Mouse (Mus musculus) midbrain, embryonic 16.5 days (tissue): ENCODE measurements around the gene Dusp10. TPM values are rescaled to one million over a fixed set of nuclear protein-coding genes. Genes with fewer than 3 reads are reported as not detected.

ENCODE experiments used
- ATAC-seq: fragments of 200-750 bp; cut with Nextera tagmentation; 2 replicates; pipeline ENCODE4 v1.8.0; 2017; ENCODE audit warnings: moderate TSS enrichment
- H3K27ac ChIP-seq: fragments of 300-500 bp; sonication (generic); 2 replicates; pipeline ENCODE4 v1.5.1; 2014; ENCODE audit warnings: mild to moderate bottlenecking, low read length, mixed read lengths
- H3K27me3 ChIP-seq: fragments of 300-500 bp; sonication (generic); 2 replicates; pipeline ENCODE4 v1.6.1; 2014; ENCODE audit warnings: low read depth, low read length, mixed read lengths; ENCODE audit not compliant: control insufficient read depth, insufficient read depth
- H3K36me3 ChIP-seq: fragments of 300-500 bp; sonication (generic); 2 replicates; pipeline ENCODE4 v1.6.1; 2014; ENCODE audit warnings: mild to moderate bottlenecking, low read length, moderate library complexity, mixed read lengths; ENCODE audit not compliant: control insufficient read depth, insufficient read depth
- H3K4me1 ChIP-seq: fragments of 300-500 bp; sonication (generic); 2 replicates; pipeline ENCODE4 v1.6.1; 2014; ENCODE audit warnings: mild to moderate bottlenecking, low read length, mixed read lengths; ENCODE audit not compliant: control insufficient read depth, insufficient read depth
- H3K4me2 ChIP-seq: fragments of 300-500 bp; sonication (generic); 2 replicates; pipeline ENCODE4 v1.6.1; 2014; ENCODE audit warnings: mild to moderate bottlenecking, low read length, mixed read lengths
- H3K4me3 ChIP-seq: fragments of 300-500 bp; sonication (generic); 2 replicates; pipeline ENCODE4 v1.5.1; 2014; ENCODE audit warnings: low read depth, mild to moderate bottlenecking, low read length, moderate library complexity, mixed read lengths
- H3K9ac ChIP-seq: fragments of 300-500 bp; sonication (generic); 2 replicates; pipeline ENCODE4 v1.6.1; 2014; ENCODE audit warnings: low read depth, low read length, mixed read lengths
- H3K9me3 ChIP-seq: fragments of 300-500 bp; sonication (generic); replicated peaks from 2 replicates; pipeline ENCODE4 v1.6.1; 2014; ENCODE audit warnings: mild to moderate bottlenecking, low read length, mixed read lengths; ENCODE audit not compliant: control insufficient read depth, poor library complexity, severe bottlenecking
- whole genome bisulfite sequencing: fragments of 180-500 bp; shearing (Covaris S2); extraction: QIAGEN DNeasy Blood & Tissue Kit; methylation state at CpG from one replicate; pipeline ENCODE4 v1.1.7; 2014; 5-methylcytosine and 5-hydroxymethylcytosine counted together
- polyA plus RNA-seq: library from polyadenylated mRNA; unstranded; fragments of >200 nt; fragmentation: Nextera tagmentation; extraction: Ambion mirVana; gene quantifications from 2 replicates; pipeline ENCODE4 v1.2.1, GENCODE M21; 2015

Dusp10 gene
- polyA plus RNA-seq, 1 experiment from 2014 or later: 5.2 TPM

GRCm38 (mm10) chr1:184046070-184046677, 33.1 kb downstream of the Dusp10 start:
- Histone ChIP-seq H3K9ac (no peak overlapping the region), H3K4me1 (no peaks in the 10 kb centered on the region), H3K27ac (no peak overlapping the region), H3K36me3 (no peaks in the 10 kb centered on the region), H3K9me3 (no peaks in the 10 kb centered on the region), H3K4me2 (no peak overlapping the region), H3K4me3 (no peak overlapping the region), H3K27me3 (no peaks in the 10 kb centered on the region)
- WGBS: 70% methylated on average over 6 of the region's 6 CpGs
- ATAC-seq: no peak

- 86% methylated on average over 9 of the region's 9 CpGs for WGBS
- no peaks in the 10 kb centered on the region for H3K36me3 ChIP-seq
- H3K27ac ChIP-seq: no peak overlapping the region
- H3K4me1 ChIP-seq: no peaks in the 10 kb centered on the region
- no peak for ATAC-seq
- no peak overlapping the region for H3K4me3 ChIP-seq
- no peak overlapping the region for H3K4me2 ChIP-seq
- H3K9me3 ChIP-seq: no peaks in the 10 kb centered on the region
- H3K27me3 ChIP-seq: no peaks in the 10 kb centered on the region
- H3K9ac ChIP-seq: no peak overlapping the region
These were observed 34.7 kb downstream of the Dusp10 start for GRCm38 (mm10) chr1:184047818-184048217.

GRCm38 (mm10) chr1:184048675-184049418, 35.7 kb downstream of the Dusp10 start:
- Histone ChIP-seq H3K27me3 (no peaks in the 10 kb centered on the region), H3K9ac (no peak overlapping the region), H3K4me3 (no peak overlapping the region), H3K27ac (no peak overlapping the region), H3K9me3 (no peaks in the 10 kb centered on the region), H3K4me2 (no peak overlapping the region), H3K36me3 (no peaks in the 10 kb centered on the region), H3K4me1 (no peaks in the 10 kb centered on the region)
- WGBS: 86% methylated on average over 10 of the region's 10 CpGs
- ATAC-seq: no peak

- Histone ChIP-seq H3K27ac (no peak overlapping the region), H3K4me2 (no peak overlapping the region), H3K9me3 (no peaks in the 10 kb centered on the region), H3K36me3 (no peaks in the 10 kb centered on the region), H3K4me1 (no peaks in the 10 kb centered on the region), H3K9ac (no peak overlapping the region), H3K4me3 (no peak overlapping the region), H3K27me3 (no peaks in the 10 kb centered on the region)
- ATAC-seq: no peak
- 88% methylated on average over 1 of the region's 1 CpGs for WGBS
These were observed 38.2 kb downstream of the Dusp10 start for GRCm38 (mm10) chr1:184051286-184051685.

- ATAC-seq: no peak
- no peaks in the 10 kb centered on the region for H3K4me1 ChIP-seq
- no peak overlapping the region for H3K4me3 ChIP-seq
- no peaks in the 10 kb centered on the region for H3K36me3 ChIP-seq
- H3K9me3 ChIP-seq: no peaks in the 10 kb centered on the region
- no peak overlapping the region for H3K4me2 ChIP-seq
- no peaks in the 10 kb centered on the region for H3K27me3 ChIP-seq
- H3K9ac ChIP-seq: no peak overlapping the region
- 51% methylated on average over 6 of the region's 6 CpGs for WGBS
- H3K27ac ChIP-seq: no peak overlapping the region
These were observed 38.7 kb downstream of the Dusp10 start for GRCm38 (mm10) chr1:184051824-184052223.

- Histone ChIP-seq H3K9ac (no peak overlapping the region), H3K27ac (no peak overlapping the region), H3K4me1 (no peaks in the 10 kb centered on the region), H3K9me3 (no peaks in the 10 kb centered on the region), H3K36me3 (no peaks in the 10 kb centered on the region), H3K27me3 (no peaks in the 10 kb centered on the region), H3K4me2 (no peak overlapping the region), H3K4me3 (no peak overlapping the region)
- WGBS: 84% methylated on average over 4 of the region's 4 CpGs
- ATAC-seq: no peak
These were observed 39.2 kb downstream of the Dusp10 start for GRCm38 (mm10) chr1:184052331-184052730.

GRCm38 (mm10) chr1:184053141-184053540, 40.0 kb downstream of the Dusp10 start:
- no peaks in the 10 kb centered on the region for H3K9me3 ChIP-seq
- no peaks in the 10 kb centered on the region for H3K4me1 ChIP-seq
- no peak overlapping the region for H3K27ac ChIP-seq
- H3K9ac ChIP-seq: no peak overlapping the region
- no peaks in the 10 kb centered on the region for H3K27me3 ChIP-seq
- no peak for ATAC-seq
- H3K36me3 ChIP-seq: no peaks in the 10 kb centered on the region
- no peak overlapping the region for H3K4me2 ChIP-seq
- no peak overlapping the region for H3K4me3 ChIP-seq
- 84% methylated on average over 4 of the region's 4 CpGs for WGBS

- H3K9ac ChIP-seq: no peak overlapping the region
- no peak for ATAC-seq
- no peaks in the 10 kb centered on the region for H3K4me1 ChIP-seq
- H3K36me3 ChIP-seq: no peaks in the 10 kb centered on the region
- H3K27ac ChIP-seq: no peak overlapping the region
- H3K4me2 ChIP-seq: no peak overlapping the region
- no peaks in the 10 kb centered on the region for H3K27me3 ChIP-seq
- WGBS: 89% methylated on average over 4 of the region's 4 CpGs
- no peak overlapping the region for H3K4me3 ChIP-seq
- H3K9me3 ChIP-seq: no peaks in the 10 kb centered on the region
These were observed 40.6 kb downstream of the Dusp10 start for GRCm38 (mm10) chr1:184053711-184054110.

- no peaks in the 10 kb centered on the region for H3K36me3 ChIP-seq
- H3K4me1 ChIP-seq: no peaks in the 10 kb centered on the region
- H3K27ac ChIP-seq: no peak overlapping the region
- H3K4me3 ChIP-seq: no peak overlapping the region
- WGBS: 95% methylated on average over 2 of the region's 2 CpGs
- no peak overlapping the region for H3K4me2 ChIP-seq
- no peaks in the 10 kb centered on the region for H3K27me3 ChIP-seq
- no peak overlapping the region for H3K9ac ChIP-seq
- no peak for ATAC-seq
- H3K9me3 ChIP-seq: no peaks in the 10 kb centered on the region
These were observed 41.1 kb downstream of the Dusp10 start for GRCm38 (mm10) chr1:184054176-184054575.
